Mouse (Mus musculus) forebrain, embryonic 11.5 days (tissue): ENCODE data around the gene Pik3r1. TPM values are rescaled to one million over a fixed set of nuclear protein-coding genes. Genes with fewer than 3 reads are reported as not detected.

ENCODE experiments used
- ATAC-seq: fragments of 200-750 bp; cut with Nextera tagmentation; replicated peaks from 2 replicates; pipeline ENCODE4 v1.8.0; 2017; ENCODE audit warnings: moderate TSS enrichment; ENCODE audit not compliant: low FRiP score
- DNase-seq: peaks from one replicate; pipeline ENCODE4 v3.0.0-alpha.2; 2017; ENCODE audit warnings: low spot score
- H3K27ac ChIP-seq: fragments of 300-500 bp; sonication (generic); 2 replicates; pipeline ENCODE4 v1.5.1; 2014; ENCODE audit warnings: low read depth, low read length
- H3K27me3 ChIP-seq: fragments of 300-500 bp; sonication (generic); 2 replicates; pipeline ENCODE4 v1.6.1; 2014; ENCODE audit warnings: mild to moderate bottlenecking, low read length, mixed read lengths; ENCODE audit not compliant: control insufficient read depth, insufficient read depth
- H3K36me3 ChIP-seq: fragments of 300-500 bp; sonication (generic); 2 replicates; pipeline ENCODE4 v1.6.1; 2014; ENCODE audit warnings: mild to moderate bottlenecking, low read length, moderate library complexity, mixed read lengths; ENCODE audit not compliant: control insufficient read depth, insufficient read depth
- H3K4me1 ChIP-seq: fragments of 300-500 bp; sonication (generic); replicated peaks from 2 replicates; pipeline ENCODE4 v1.6.1; 2014; ENCODE audit warnings: low read length, mixed read lengths; ENCODE audit not compliant: control insufficient read depth, insufficient read depth
- H3K4me2 ChIP-seq: fragments of 300-500 bp; sonication (generic); 2 replicates; pipeline ENCODE4 v1.6.1; 2014; ENCODE audit warnings: low read depth, mild to moderate bottlenecking, low read length, moderate library complexity, mixed read lengths; ENCODE audit not compliant: severe bottlenecking
- H3K4me3 ChIP-seq: fragments of 300-500 bp; sonication (generic); 2 replicates; pipeline ENCODE4 v1.5.1; 2014; ENCODE audit warnings: low read depth, low read length
- H3K9ac ChIP-seq: fragments of 300-500 bp; sonication (generic); 2 replicates; pipeline ENCODE4 v1.6.1; 2014; ENCODE audit warnings: low read length
- H3K9me3 ChIP-seq: fragments of 300-500 bp; sonication (generic); 2 replicates; pipeline ENCODE4 v1.6.1; 2016; ENCODE audit warnings: low read length, mixed read lengths; ENCODE audit not compliant: control insufficient read depth
- WGBS: fragments of 180-500 bp; shearing (Covaris S2); extraction: QIAGEN DNeasy Blood & Tissue Kit; methylation state at CpG from one replicate; pipeline ENCODE4 v1.1.7; 2014; 5-methylcytosine and 5-hydroxymethylcytosine counted together
- polyA plus RNA-seq: library from polyadenylated mRNA; unstranded; fragments of >200 nt; fragmentation: Nextera tagmentation; extraction: Ambion mirVana; gene quantifications from 2 replicates; pipeline ENCODE4 v1.2.1, GENCODE M21; 2014

Gene Pik3r1
- polyA plus RNA-seq, 1 experiment from 2014 or later, result 18.3 TPM

DNA sequence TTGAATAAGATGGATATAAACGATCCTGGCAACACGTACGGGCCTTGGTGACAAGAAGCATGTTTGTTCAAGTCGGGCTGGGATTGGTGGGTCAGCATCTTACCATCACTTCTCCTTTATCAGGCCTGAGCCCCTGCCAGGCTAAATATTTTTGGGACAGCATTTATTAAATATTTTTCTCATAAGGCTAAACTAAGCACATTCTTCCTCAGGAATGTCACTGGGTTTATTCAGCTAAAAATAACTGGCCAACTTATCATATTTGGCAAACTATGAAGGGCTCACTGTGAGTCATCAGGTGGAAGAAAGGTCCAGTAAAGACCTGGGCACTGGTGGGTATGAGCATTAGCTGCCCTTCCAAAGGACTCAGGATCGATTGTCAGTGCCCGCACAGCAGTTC, 50.2 kb downstream of the Pik3r1 start:
- Histone ChIP-seq H3K4me1 (peaks cover 3% of the 10 kb centered on the region; the same call in 1 of the 2 replicates), H3K27ac (no peak overlapping the region), H3K4me3 (no peak overlapping the region), H3K9me3 (no peaks in the 10 kb centered on the region), H3K4me2 (no peak overlapping the region), H3K36me3 (no peaks in the 10 kb centered on the region), H3K9ac (no peak overlapping the region), H3K27me3 (no peaks in the 10 kb centered on the region)
- 90% methylated on average over 6 of the region's 6 CpGs for WGBS
- ATAC-seq (no peak), DNase-seq (no peak)

- no peaks in the 10 kb centered on the region for H3K36me3 ChIP-seq
- no peaks in the 10 kb centered on the region for H3K9me3 ChIP-seq
- ATAC-seq (no peak), DNase-seq (no peak)
- H3K4me2 ChIP-seq, result no peak overlapping the region
- 0 out of 2 replicates have a peak, but pooled peaks cover 3% of the 10 kb centered on the region for H3K4me1 ChIP-seq
- no peak overlapping the region for H3K9ac ChIP-seq
- no peak overlapping the region for H3K4me3 ChIP-seq
- H3K27me3 ChIP-seq, result no peaks in the 10 kb centered on the region
- WGBS, result 92% methylated on average over 12 of the region's 12 CpGs
- H3K27ac ChIP-seq, result no peak overlapping the region
Observed at GRCm38 (mm10) chr13:101713429-101714088, 54.5 kb downstream of the Pik3r1 start.

GRCm38 (mm10) chr13:101712720-101713428, 55.1 kb downstream of the Pik3r1 start:
- Histone ChIP-seq H3K27ac (no peak overlapping the region), H3K9ac (no peak overlapping the region), H3K27me3 (no peaks in the 10 kb centered on the region), H3K4me3 (no peak overlapping the region), H3K4me2 (no peak overlapping the region), H3K9me3 (no peaks in the 10 kb centered on the region), H3K36me3 (no peaks in the 10 kb centered on the region), H3K4me1 (0 out of 2 replicates have a peak, but pooled peaks cover 3% of the 10 kb centered on the region)
- DNase-seq, result no peak
- WGBS, result 89% methylated on average over 9 of the region's 9 CpGs
- ATAC-seq, result no peak

DNA sequence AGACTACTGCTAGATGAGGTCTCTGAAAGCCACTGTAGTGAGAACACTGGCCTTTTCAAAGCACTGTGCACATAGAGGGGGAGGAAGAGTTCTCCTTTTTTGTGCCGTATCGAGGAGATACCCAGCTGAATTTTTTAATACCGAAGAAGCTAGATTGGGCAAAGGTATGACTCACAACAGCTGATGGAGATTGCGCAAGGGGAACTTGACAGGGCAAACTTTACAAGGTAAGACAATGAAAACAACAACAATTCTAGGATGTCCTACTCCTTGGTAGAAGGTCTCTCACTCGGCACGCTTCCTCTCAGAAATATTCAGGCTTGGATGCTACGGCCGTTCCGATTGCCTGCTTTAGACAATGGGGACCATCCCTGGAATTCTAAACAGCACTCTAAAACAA, 55.9 kb downstream of the Pik3r1 start:
- H3K27ac ChIP-seq, result no peak overlapping the region
- H3K27me3 ChIP-seq, result no peaks in the 10 kb centered on the region
- no peak overlapping the region for H3K9ac ChIP-seq
- whole genome bisulfite sequencing, result 92% methylated on average over 9 of the region's 9 CpGs
- no peaks in the 10 kb centered on the region for H3K36me3 ChIP-seq
- 0 out of 2 replicates have a peak, but pooled peaks cover 3% of the 10 kb centered on the region for H3K4me1 ChIP-seq
- DNase-seq (no peak), ATAC-seq (no peak)
- no peak overlapping the region for H3K4me2 ChIP-seq
- H3K4me3 ChIP-seq, result no peak overlapping the region
- no peaks in the 10 kb centered on the region for H3K9me3 ChIP-seq

DNA sequence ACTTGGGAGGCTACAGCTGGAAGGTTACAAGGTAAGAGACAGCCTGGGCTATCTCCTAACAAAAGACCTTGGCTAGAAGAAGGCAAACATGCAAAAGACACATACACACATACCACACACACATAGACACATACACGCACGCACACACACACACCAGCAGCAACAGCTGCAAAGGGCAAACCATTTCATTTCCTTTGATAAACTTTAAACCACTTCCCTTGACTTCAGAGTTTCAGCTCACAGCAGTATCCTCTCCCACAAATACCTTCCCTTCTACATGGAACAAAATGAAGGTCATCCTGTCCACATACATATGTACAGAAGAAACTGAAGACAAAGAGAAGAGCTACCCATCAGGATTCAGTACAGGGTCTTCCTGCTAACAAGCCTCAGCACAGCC, 56.7 kb downstream of the Pik3r1 start:
- 0 out of 2 replicates have a peak, but pooled peaks cover 3% of the 10 kb centered on the region for H3K4me1 ChIP-seq
- ATAC-seq (no peak), DNase-seq (no peak)
- no peaks in the 10 kb centered on the region for H3K36me3 ChIP-seq
- H3K4me3 ChIP-seq, result no peak overlapping the region
- H3K9ac ChIP-seq, result no peak overlapping the region
- 93% methylated on average over 2 of the region's 2 CpGs for WGBS
- H3K27me3 ChIP-seq, result no peaks in the 10 kb centered on the region
- H3K4me2 ChIP-seq, result no peak overlapping the region
- H3K9me3 ChIP-seq, result no peaks in the 10 kb centered on the region
- H3K27ac ChIP-seq, result no peak overlapping the region

- Histone ChIP-seq H3K27ac (no peak overlapping the region), H3K36me3 (no peaks in the 10 kb centered on the region), H3K9ac (no peak overlapping the region), H3K9me3 (no peaks in the 10 kb centered on the region), H3K4me2 (no peak overlapping the region), H3K4me1 (0 out of 2 replicates have a peak, but pooled peaks cover 3% of the 10 kb centered on the region), H3K27me3 (no peaks in the 10 kb centered on the region), H3K4me3 (no peak overlapping the region)
- ATAC-seq (no peak), DNase-seq (no peak)
- WGBS, result 73% methylated on average over 3 of the region's 3 CpGs
Observed at GRCm38 (mm10) chr13:101709788-101710187, 58.2 kb downstream of the Pik3r1 start.

DNA sequence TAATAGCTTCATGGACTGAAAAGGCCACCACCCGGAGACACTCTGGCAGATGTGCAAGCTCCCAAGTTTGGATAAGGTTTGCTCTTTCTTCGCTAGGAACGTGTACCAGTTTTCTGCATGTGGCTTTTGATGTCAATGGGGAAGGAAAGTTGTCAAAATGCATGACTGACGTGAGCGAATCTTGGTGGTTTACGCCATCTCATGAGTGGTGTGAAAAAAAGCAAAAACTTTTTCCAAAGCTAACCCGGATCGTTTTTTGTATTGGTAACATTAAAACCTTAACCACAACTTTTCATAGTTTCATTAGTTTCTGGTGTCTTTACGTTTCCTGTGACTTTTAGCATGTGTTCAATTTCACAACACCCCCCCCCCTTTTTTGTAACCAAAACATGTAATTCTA, 60.8 kb downstream of the Pik3r1 start:
- H3K27ac ChIP-seq, result no peak overlapping the region
- no peaks in the 10 kb centered on the region for H3K9me3 ChIP-seq
- no peak overlapping the region for H3K4me2 ChIP-seq
- H3K4me3 ChIP-seq, result no peak overlapping the region
- H3K27me3 ChIP-seq, result no peaks in the 10 kb centered on the region
- ATAC-seq (no peak), DNase-seq (no peak)
- H3K4me1 ChIP-seq, result 0 out of 2 replicates have a peak, but pooled peaks cover 3% of the 10 kb centered on the region
- 94% methylated on average over 9 of the region's 9 CpGs for WGBS
- H3K36me3 ChIP-seq, result no peaks in the 10 kb centered on the region
- no peak overlapping the region for H3K9ac ChIP-seq

DNA sequence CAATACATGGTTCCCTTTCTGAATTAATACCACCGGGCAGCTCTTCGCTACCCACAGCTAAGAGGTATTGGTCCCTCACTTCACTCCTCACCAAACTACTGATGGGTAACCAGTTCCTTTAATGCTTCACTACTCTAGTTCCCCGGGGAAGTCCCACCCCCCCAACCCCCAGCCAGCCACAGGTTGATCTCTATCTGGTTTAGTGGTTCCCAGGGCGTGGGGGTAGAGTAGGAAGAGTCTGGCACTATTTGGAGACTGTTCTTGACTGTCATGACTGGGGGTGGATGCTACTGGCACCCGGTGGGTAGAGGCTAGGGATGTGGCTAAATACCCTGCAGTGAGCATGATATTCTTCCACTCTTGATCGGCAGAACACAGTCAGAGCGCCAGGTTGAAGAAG, 61.6 kb downstream of the Pik3r1 start:
- no peak overlapping the region for H3K4me2 ChIP-seq
- WGBS, result 89% methylated on average over 7 of the region's 7 CpGs
- no peak for ATAC-seq

More for the DNA sequence above, 61.6 kb downstream of the Pik3r1 start:
- no peak overlapping the region for H3K4me3 ChIP-seq
- no peaks in the 10 kb centered on the region for H3K9me3 ChIP-seq
- no peaks in the 10 kb centered on the region for H3K36me3 ChIP-seq
- H3K27ac ChIP-seq, result no peak overlapping the region
- no peak for DNase-seq
- H3K4me1 ChIP-seq, result 0 out of 2 replicates have a peak, but pooled peaks cover 3% of the 10 kb centered on the region
- H3K9ac ChIP-seq, result no peak overlapping the region
- H3K27me3 ChIP-seq, result no peaks in the 10 kb centered on the region
